Mouse (Mus musculus) heart, embryonic 15.5 days (tissue): ENCODE results near the gene Cd247. TPM values are rescaled to one million over a fixed set of nuclear protein-coding genes. Genes with fewer than 3 reads are reported as not detected.

ENCODE experiments used
- ATAC-seq: fragments of 200-750 bp; cut with Nextera tagmentation; replicated peaks from 2 replicates; pipeline ENCODE4 v1.8.0; 2017; ENCODE audit warnings: low read depth, moderate TSS enrichment; ENCODE audit not compliant: insufficient number of reproducible peaks, insufficient read depth, low FRiP score
- H3K27ac ChIP-seq: fragments of 300-500 bp; sonication (generic); 2 replicates; pipeline ENCODE4 v1.5.1; 2015; ENCODE audit warnings: mild to moderate bottlenecking, inconsistent platforms
- H3K27me3 ChIP-seq: fragments of 300-500 bp; sonication (generic); 2 replicates; pipeline ENCODE4 v1.6.1; 2015; ENCODE audit warnings: inconsistent platforms
- H3K36me3 ChIP-seq: fragments of 300-500 bp; sonication (generic); 2 replicates; pipeline ENCODE4 v1.6.1; 2015; ENCODE audit warnings: mild to moderate bottlenecking, inconsistent platforms
- H3K4me1 ChIP-seq: fragments of 300-500 bp; sonication (generic); replicated peaks from 2 replicates; pipeline ENCODE4 v1.6.1; 2015; ENCODE audit warnings: inconsistent platforms
- H3K4me2 ChIP-seq: fragments of 300-500 bp; sonication (generic); 2 replicates; pipeline ENCODE4 v1.6.1; 2015; ENCODE audit warnings: inconsistent platforms, mild to moderate bottlenecking, moderate library complexity
- H3K4me3 ChIP-seq: fragments of 300-500 bp; sonication (generic); 2 replicates; pipeline ENCODE4 v1.5.1; 2015; ENCODE audit warnings: mild to moderate bottlenecking, inconsistent platforms
- H3K9ac ChIP-seq: fragments of 300-500 bp; sonication (generic); 2 replicates; pipeline ENCODE4 v1.6.1; 2015; ENCODE audit warnings: mild to moderate bottlenecking, inconsistent platforms
- H3K9me3 ChIP-seq: fragments of 300-500 bp; sonication (generic); replicated peaks from 2 replicates; pipeline ENCODE4 v1.6.1; 2016; ENCODE audit warnings: inconsistent platforms
- WGBS: fragments of 180-500 bp; shearing (Covaris S2); methylation state at CpG from one replicate; pipeline ENCODE4 v1.1.7; 2015; ENCODE audit warnings: mixed read lengths; 5-methylcytosine and 5-hydroxymethylcytosine counted together
- polyA plus RNA-seq: library from polyadenylated mRNA; unstranded; fragments of >200 nt; fragmentation: Nextera tagmentation; extraction: Ambion mirVana; gene quantifications from 2 replicates; pipeline ENCODE4 v1.2.1, GENCODE M21; 2015

Gene Cd247
- polyA plus RNA-seq, 1 experiment from 2014 or later, result 0.89 TPM

DNA sequence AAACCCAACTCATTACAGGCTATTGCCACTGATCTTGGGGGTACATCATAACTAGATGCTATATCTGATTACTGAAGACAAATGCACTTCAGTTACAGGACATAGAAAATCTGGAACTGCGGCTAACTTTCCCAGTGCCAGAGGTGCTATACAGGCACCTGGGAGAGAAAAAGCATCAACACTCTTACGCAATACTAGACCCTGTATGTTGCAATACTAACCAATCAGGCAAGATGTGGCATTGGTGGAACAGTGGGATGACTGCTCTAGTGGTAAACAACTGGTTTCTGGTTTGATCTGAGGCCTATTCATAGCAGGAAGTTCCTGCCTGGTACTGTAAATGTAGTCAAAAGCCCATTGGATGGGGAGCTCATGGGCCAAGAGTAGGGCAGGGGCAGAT, 90.3 kb downstream of the Cd247 start:
- Histone ChIP-seq H3K9me3 (no peaks in the 10 kb centered on the region), H3K4me2 (no peak overlapping the region), H3K27me3 (no peaks in the 10 kb centered on the region), H3K36me3 (peaks cover 30% of the 10 kb centered on the region), H3K9ac (no peak overlapping the region), H3K4me3 (no peak overlapping the region), H3K4me1 (0 out of 2 replicates have a peak, but pooled peaks cover 2% of the 10 kb centered on the region), H3K27ac (no peak overlapping the region)
- WGBS, result 95% methylated on average over 2 of the region's 2 CpGs
- no peak for ATAC-seq

DNA sequence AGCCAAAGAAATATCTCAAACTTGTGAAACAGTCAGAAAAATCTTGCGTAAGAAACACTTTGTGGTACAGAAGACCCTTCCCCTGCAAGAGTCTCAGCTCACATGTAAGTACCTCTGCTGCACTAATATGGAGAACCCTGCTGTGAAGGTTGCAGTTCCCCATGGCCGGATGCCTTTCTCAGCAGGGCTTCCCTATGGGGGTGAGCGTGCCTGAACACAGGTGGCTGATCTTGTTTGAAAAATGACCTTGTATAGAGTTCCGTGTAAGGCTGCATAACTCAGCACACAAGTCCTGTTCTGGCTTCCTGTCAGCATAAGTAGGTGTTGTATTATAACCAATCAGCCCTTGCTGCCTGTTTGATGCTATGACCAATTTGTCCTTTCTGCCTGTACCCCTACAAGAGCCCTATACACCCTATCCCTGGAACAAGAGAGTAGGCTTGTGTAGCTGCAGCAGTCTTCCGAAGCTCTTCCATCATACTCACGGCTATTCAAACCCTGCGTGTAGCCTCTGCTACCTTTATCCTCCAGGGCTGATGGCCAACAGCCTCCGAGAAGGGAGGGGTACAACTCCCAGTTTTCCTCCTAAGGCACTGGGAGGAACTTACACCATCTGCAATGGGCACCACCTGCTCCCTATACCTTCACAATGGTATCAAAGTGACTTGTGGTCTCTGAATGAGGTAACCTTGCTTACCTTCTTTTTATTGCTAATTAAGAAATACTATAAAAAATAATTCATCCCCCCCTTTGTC, 93.8 kb downstream of the Cd247 start:
- Histone ChIP-seq H3K9ac (no peak overlapping the region), H3K4me2 (no peak overlapping the region), H3K27ac (no peak overlapping the region), H3K27me3 (no peaks in the 10 kb centered on the region), H3K4me1 (no peaks in the 10 kb centered on the region), H3K9me3 (no peaks in the 10 kb centered on the region), H3K36me3 (peaks cover 24% of the 10 kb centered on the region), H3K4me3 (no peak overlapping the region)
- no peak for ATAC-seq
- WGBS, result 71% methylated on average over 8 of the region's 8 CpGs

DNA sequence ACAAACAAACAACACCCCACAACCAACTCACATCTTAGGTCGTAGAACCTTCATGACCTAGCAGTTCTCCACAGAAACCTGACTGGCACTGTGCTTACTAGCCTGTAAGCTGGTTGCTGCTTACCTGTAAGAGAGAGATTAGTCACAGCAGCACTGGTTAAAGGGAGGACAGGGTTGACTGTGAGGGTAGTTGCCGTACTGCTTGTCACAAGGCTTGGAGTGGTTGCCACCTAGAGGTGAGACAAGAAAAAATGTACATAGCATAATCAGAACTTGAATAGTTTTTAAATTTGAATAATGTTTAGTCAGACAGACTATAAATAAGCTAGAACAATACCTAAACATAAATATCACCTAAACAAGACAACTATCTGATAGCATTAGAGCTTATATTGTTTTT, 103.2 kb downstream of the Cd247 start:
- no peaks in the 10 kb centered on the region for H3K27me3 ChIP-seq
- H3K4me3 ChIP-seq, result no peak overlapping the region
- peaks cover 40% of the 10 kb centered on the region for H3K36me3 ChIP-seq
- H3K27ac ChIP-seq, result no peak overlapping the region
- no peaks in the 10 kb centered on the region for H3K4me1 ChIP-seq
- WGBS, result 79% methylated on average over 2 of the region's 2 CpGs
- no peak overlapping the region for H3K9ac ChIP-seq
- no peak for ATAC-seq
- H3K4me2 ChIP-seq, result no peak overlapping the region
- no peaks in the 10 kb centered on the region for H3K9me3 ChIP-seq

DNA sequence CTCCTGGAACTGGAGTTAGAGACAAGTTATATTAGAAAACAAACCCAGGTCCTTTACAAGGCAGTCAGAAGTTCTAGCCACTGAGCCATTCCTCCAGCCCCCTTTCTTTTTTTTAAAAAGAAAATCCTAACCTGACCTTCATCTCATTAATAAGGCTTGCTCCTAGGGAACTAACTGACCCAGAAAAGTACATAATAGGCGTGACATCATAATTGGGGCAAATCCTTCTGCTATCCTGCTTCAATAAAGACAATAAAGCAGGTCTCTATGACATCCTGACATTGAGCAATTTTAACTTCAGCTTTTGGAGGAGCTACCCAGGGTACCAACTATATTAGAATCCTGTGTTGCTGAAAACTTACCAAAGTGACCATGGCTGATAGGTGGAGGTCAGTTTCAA, 115.1 kb downstream of the Cd247 start:
- H3K27me3 ChIP-seq, result no peaks in the 10 kb centered on the region
- no peak overlapping the region for H3K4me2 ChIP-seq
- H3K36me3 ChIP-seq, result peaks cover 14% of the 10 kb centered on the region; the same call in 1 of the 2 replicates
- ATAC-seq, result no peak
- no peaks in the 10 kb centered on the region for H3K9me3 ChIP-seq
- WGBS, result 91% methylated on average over 1 of the region's 1 CpGs
- no peak overlapping the region for H3K9ac ChIP-seq
- no peaks in the 10 kb centered on the region for H3K4me1 ChIP-seq
- no peak overlapping the region for H3K4me3 ChIP-seq
- H3K27ac ChIP-seq, result no peak overlapping the region

DNA sequence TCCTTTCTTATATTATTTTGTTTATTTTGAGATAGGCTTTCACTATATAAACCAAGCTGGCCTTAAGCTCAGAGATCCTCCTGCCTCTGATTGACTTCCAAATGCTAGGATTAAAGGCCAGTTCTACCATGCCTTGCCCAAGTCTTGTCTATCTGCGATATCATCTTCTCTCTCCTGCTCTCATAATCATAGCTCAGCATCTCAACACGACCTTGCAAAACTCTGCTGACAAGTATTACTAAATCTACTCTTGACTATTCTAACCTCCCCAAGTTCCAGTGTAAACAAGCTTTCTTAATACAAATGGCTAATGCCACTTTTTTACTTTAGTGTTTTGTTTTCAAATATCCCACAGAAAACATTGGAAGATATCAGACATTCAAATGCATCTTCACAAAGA, 119.7 kb downstream of the Cd247 start:
- H3K4me1 ChIP-seq, result no peaks in the 10 kb centered on the region
- ATAC-seq, result no peak
- H3K36me3 ChIP-seq, result peaks cover 5% of the 10 kb centered on the region
- no peak overlapping the region for H3K4me2 ChIP-seq
- H3K9me3 ChIP-seq, result no peaks in the 10 kb centered on the region
- H3K27ac ChIP-seq, result no peak overlapping the region
- H3K4me3 ChIP-seq, result no peak overlapping the region
- 92% methylated on average over 2 of the region's 2 CpGs for WGBS
- H3K27me3 ChIP-seq, result no peaks in the 10 kb centered on the region
- no peak overlapping the region for H3K9ac ChIP-seq

DNA sequence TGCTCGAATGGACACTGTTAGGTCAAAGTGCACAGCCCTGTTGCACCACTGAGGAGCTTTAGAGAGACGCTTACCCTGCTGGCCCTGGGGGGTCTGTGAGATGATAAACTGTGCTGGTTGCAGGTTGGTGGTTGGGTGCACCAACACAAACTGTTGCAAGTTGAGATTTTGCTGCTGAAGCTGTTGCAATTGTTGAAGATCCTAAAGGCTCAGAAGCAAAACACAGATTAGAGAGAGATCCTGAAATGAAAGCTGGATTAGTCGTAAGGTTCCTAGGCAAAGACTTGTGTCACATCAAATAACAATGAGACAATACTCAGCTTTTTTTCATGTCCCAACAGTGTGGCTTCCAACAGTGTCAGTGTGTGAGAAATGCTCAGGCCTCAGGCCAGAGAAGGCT, 120.3 kb downstream of the Cd247 start:
- no peak overlapping the region for H3K9ac ChIP-seq
- no peaks in the 10 kb centered on the region for H3K4me1 ChIP-seq
- ATAC-seq, result no peak
- no peak overlapping the region for H3K27ac ChIP-seq
- H3K4me3 ChIP-seq, result no peak overlapping the region
- WGBS, result 86% methylated on average over 3 of the region's 3 CpGs
- H3K36me3 ChIP-seq, result peaks cover 5% of the 10 kb centered on the region
- no peaks in the 10 kb centered on the region for H3K27me3 ChIP-seq
- no peak overlapping the region for H3K4me2 ChIP-seq
- H3K9me3 ChIP-seq, result no peaks in the 10 kb centered on the region

DNA sequence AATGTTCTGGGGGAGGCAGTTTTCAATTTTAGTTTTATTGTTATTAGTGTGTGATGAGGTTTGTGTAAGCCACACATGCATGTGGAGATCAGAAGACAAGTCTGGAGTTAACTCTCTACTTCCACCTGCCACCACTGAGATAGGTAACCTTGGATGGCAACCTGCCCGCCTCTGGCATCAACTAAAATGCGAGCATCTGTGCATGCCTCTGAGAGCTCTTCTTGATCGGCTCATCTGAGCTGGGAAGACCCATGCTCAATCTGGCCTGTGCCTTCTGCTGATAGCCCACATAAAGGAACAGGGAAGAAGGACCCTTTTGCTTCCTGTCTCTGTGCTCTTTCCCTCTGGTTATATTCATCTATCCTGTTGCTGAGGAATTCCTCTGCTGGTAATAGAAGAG, 121.0 kb downstream of the Cd247 start:
- Histone ChIP-seq H3K4me1 (no peaks in the 10 kb centered on the region), H3K4me3 (no peak overlapping the region), H3K9me3 (no peaks in the 10 kb centered on the region), H3K27ac (no peak overlapping the region), H3K36me3 (peaks cover 5% of the 10 kb centered on the region), H3K4me2 (no peak overlapping the region), H3K9ac (no peak overlapping the region), H3K27me3 (no peaks in the 10 kb centered on the region)
- no peak for ATAC-seq
- 88% methylated on average over 3 of the region's 3 CpGs for WGBS

DNA sequence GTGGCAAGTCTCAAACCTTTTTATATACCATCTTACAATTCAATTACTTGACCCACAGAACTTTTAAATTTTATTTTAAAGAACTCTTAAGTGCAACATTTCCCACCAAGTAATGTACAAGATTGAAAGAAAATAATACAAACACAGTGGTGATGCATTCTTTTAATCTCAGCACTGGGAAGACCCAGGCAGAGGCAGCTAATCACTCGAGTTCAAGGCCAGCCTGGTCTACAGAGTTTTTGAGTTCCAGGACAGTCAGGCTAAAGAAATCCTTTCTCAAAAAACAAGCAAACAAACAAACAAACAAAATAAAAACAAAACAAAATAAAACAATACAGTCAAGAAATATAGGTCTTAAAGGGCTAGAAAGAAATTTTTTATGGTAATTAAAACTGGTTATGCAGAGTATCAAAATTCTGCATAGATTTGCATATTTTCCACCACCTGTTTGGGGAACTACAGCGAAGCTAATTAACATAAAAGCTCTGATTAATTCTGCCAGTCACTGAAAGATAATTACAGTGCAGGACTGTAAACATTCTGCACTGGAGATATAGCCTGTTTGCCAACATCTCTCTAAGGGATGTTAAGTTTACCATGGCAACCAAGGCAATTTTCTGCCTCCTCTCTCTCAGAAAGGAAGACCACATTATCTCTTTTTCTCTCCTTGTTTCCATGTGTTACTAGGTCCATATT, 125.4 kb downstream of the Cd247 start:
- Histone ChIP-seq H3K4me3 (no peak overlapping the region), H3K4me1 (no peaks in the 10 kb centered on the region), H3K36me3 (peaks cover 9% of the 10 kb centered on the region), H3K4me2 (no peak overlapping the region), H3K9me3 (no peaks in the 10 kb centered on the region), H3K27ac (no peak overlapping the region), H3K27me3 (no peaks in the 10 kb centered on the region), H3K9ac (no peak overlapping the region)
- ATAC-seq, result no peak
- 87% methylated on average over 2 of the region's 2 CpGs for WGBS

DNA sequence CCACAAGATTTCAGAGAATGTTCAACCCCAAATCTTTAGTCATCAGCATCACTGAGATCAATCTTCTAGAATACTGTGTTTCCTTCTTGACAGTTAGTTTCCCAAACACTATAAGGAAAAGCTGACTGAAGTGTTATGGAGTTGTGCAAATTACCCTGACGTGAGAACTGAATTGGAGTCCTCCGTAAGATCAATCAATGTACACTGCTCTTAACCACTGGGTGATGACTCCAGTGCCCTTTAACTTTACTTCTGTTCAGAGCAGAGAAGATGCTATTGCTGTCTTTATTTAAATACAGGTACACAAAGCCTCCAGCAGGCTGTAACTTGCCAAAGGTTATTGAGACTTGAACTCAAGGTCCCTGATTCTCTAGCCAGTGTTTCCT, 125.9 kb downstream of the Cd247 start:
- no peak overlapping the region for H3K4me2 ChIP-seq
- WGBS, result 94% methylated on average over 2 of the region's 2 CpGs
- H3K9ac ChIP-seq, result no peak overlapping the region
- H3K4me1 ChIP-seq, result 0 out of 2 replicates have a peak, but pooled peaks cover 2% of the 10 kb centered on the region
- no peak for ATAC-seq
- no peak overlapping the region for H3K4me3 ChIP-seq
- no peaks in the 10 kb centered on the region for H3K9me3 ChIP-seq
- no peaks in the 10 kb centered on the region for H3K27me3 ChIP-seq
- H3K27ac ChIP-seq, result no peak overlapping the region
- peaks cover 9% of the 10 kb centered on the region for H3K36me3 ChIP-seq

DNA sequence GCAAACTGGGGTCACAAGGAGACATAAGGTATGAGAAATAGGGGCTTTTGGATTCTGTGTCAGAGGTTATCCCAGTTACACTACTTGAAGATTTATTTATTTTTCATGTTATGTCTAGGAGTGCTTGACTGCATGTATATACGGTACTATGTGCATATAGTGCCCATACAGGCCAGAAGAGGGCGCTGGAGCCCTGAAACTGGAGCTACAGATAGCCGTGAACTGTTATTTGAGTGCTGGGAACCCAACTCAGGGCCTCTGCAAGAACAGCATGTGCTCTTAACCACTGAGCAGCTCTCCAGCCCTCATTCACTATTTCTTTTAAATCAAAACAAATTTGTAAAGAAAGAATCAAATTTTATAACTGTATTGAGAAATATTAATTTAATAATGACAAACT, 132.5 kb downstream of the Cd247 start:
- H3K36me3 ChIP-seq, result peaks cover 8% of the 10 kb centered on the region
- no peaks in the 10 kb centered on the region for H3K27me3 ChIP-seq
- no peak overlapping the region for H3K9ac ChIP-seq
- ATAC-seq, result no peak
- no peak overlapping the region for H3K27ac ChIP-seq
- peaks cover 8% of the 10 kb centered on the region; the same call in 1 of the 2 replicates for H3K4me1 ChIP-seq
- WGBS, result 73% methylated on average over 3 of the region's 3 CpGs
- no peaks in the 10 kb centered on the region for H3K9me3 ChIP-seq
- H3K4me3 ChIP-seq, result no peak overlapping the region
- no peak overlapping the region for H3K4me2 ChIP-seq

DNA sequence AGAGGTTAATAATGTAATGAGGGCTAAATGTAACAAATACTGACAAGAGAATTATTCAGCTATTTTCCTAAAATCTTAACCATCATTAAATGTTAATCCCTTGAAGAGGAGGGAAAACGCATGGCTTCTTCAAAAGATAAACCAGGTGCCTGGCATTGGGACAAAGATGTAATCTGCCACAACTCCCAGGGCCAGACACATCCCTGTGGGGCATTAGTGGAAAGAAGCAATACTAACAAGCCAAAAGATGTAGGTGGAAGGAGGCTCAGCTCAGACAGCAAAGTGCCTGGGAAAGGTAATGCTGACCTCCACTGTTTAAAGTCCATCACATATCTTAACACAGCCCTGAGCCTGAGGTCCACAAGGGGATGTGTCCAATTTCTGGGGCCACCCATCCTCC, 134.0 kb downstream of the Cd247 start:
- 60% methylated on average over 1 of the region's 1 CpGs for WGBS
- ATAC-seq, result no peak
- H3K36me3 ChIP-seq, result no peaks in the 10 kb centered on the region
- no peak overlapping the region for H3K4me3 ChIP-seq
- peaks cover 8% of the 10 kb centered on the region; the same call in 1 of the 2 replicates for H3K4me1 ChIP-seq
- no peaks in the 10 kb centered on the region for H3K9me3 ChIP-seq
- H3K4me2 ChIP-seq, result no peak overlapping the region
- no peak overlapping the region for H3K9ac ChIP-seq
- no peaks in the 10 kb centered on the region for H3K27me3 ChIP-seq
- H3K27ac ChIP-seq, result no peak overlapping the region

DNA sequence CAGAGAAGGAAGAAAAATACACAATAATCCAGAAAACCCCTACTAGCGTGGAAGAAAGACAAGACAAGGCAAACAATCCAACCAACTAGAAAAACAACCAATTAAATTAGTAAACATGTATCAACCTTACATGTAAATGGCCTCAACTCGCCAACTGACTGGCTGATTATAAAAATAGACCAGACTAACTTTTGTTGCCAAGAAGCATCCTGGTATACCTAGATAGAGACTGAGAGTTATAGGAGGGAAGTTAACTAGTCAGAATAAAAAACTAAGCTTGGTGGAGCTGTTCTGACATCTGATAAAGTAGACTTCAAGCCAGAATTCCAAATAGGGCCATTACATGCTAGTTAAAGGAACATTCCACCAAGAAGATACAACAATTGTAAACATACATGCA, 136.7 kb downstream of the Cd247 start:
- no peak overlapping the region for H3K27ac ChIP-seq
- peaks cover 4% of the 10 kb centered on the region for H3K4me1 ChIP-seq
- H3K9me3 ChIP-seq, result no peaks in the 10 kb centered on the region
- H3K4me3 ChIP-seq, result no peak overlapping the region
- H3K27me3 ChIP-seq, result no peaks in the 10 kb centered on the region
- H3K9ac ChIP-seq, result no peak overlapping the region
- H3K36me3 ChIP-seq, result no peaks in the 10 kb centered on the region
- no peak overlapping the region for H3K4me2 ChIP-seq
- no peak for ATAC-seq
- WGBS, result 72% methylated on average over 2 of the region's 2 CpGs
